Mouse (Mus musculus) spleen, adult 18-20 months (tissue): ENCODE results near the gene Actrt2.

Experiments used
- DNase-seq, 2 experiments: peaks; one replicate each; pipeline ENCODE4 v3.0.0; 2022; ENCODE audit warnings: mixed read lengths in 2 of 2

Actrt2 gene

DNA sequence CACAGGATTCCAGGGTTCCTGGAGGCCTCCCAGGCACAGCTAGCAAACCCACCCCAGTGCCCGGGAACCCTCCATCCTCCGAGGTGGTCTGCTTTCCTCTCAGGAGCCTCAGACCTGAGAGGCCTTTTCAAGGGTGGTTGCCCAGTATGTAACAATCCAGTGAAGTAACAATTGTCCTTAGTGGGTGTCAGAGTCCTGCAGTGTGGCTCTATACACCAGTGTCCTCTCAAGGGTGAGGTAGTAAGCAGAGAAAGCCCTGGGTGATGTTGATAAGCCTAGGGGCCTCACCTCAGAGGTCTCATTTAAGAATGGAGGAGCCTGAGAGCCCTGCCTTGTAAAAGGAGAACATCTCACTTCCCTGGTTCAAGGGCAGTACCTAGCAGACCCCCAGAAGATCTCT, at the start of gene Actrt2:
Actrt2 (minus strand) TSS at position 101 of the 400 bp plus-strand sequence.
- DNase-seq = no peak

DNA sequence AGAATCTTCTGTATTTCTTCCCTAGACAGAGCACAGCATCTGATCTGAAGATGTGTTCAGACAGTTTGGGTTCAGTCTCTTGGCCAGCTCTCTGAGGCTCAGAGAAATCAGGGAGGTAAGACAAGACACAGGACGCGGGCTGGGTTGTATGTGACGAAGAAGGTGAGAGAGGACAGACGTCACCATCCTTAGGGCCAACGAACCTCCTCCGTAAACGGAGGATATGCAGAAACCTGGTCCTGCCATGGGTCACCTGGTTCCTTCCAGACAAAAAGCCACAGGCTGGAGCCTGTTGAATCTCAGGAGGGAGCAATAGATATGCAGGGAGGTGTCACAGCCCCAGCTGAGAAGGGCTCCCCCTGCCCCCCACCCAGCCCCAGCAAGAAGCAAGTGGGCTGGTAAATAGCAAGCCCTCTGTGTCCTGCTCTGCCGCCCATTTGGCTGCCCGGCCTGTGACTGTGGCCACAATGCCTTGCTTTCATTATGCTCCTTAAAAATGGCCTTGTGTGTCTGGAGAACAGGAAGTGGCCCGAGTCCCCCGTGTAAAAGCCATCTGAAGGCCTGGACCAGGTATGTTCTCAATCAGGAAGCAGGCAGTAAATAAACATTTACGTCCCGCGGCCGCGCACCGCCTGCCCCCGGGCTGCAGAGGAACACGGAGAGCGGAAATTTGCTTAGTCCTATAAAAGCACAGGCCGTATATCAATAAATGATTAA, 41.9 kb upstream of the Actrt2 start:
- no peak for DNase-seq

DNA sequence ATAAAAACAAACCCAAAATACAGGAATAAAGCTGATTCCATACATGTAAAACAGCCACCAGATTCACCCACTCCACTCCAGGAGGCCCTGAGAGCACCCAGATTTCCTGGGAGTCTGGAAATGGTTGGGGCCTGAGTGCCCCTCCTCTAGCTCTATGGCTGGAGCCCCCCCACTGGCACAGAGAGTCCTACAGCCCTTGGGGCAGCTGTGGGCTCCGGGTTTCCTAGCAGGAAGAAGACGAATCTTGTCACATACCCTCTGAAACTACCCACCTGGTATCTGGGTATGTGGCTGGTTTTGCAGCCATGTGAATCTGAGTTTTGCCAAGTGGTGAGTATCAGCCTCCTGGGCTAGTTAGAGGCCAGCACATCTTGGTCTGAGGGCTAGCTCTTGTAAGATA, 41.1 kb upstream of the Actrt2 start:
- DNase-seq = no peak

DNA sequence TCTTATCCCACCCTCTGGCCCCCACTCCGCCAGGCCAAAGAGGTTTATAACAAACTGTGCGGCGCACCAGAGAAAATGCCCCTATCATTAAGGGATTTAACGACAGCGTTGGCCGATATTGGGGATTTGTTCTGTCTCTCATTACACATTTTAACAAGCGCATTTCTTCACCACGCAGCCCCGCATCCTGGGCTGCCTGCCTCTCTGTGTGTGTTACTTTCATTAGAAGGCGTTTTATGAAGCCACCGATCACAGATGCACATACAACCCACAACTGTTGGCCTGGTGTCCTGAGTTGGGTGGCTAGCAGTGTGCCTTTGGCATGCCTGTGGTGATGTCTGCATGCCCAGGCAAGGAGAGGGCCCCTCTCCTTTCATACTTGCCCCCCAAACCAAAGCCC, 40.6 kb upstream of the Actrt2 start:
- DNase-seq = no peak

DNA sequence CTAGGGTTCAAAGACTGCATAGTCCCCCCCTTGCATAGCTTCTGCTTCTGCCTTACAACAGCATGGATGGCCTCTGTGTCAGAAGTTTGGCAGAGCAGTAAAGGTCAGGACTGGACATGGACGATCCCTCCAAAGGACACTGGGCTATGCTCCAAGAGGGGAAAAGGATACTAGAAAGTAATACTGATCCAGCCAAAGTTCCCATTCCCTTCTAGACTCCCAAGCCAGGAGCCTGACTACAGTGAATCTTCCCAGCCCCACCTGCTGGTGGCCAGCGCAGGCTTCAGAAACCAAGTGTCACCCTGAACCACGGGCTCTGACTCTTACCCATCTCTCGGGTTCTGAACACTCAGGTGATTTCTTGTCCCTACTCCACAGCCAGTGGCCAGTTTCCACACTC, 39.9 kb upstream of the Actrt2 start:
- DNase-seq = no peak

DNA sequence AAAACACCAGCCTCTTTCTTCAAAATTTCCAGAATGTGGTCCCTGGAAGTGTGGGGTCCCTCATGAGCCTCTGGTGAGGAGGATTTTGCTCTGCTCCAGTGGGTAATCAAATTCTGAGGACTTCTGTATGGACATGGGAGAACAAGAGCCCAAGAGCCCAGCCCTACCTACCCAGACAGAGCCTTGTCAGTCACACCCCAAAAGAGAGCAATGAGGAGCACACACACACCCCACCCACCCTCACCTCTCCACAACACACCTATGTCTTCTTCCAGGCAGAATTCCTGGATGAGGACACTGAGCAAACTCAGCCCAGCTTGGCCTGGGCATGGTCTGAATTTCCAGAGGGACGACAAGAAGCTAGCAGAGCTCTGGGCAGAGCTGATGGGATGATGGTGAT, 38.8 kb upstream of the Actrt2 start:
- DNase-seq = no peak

DNA sequence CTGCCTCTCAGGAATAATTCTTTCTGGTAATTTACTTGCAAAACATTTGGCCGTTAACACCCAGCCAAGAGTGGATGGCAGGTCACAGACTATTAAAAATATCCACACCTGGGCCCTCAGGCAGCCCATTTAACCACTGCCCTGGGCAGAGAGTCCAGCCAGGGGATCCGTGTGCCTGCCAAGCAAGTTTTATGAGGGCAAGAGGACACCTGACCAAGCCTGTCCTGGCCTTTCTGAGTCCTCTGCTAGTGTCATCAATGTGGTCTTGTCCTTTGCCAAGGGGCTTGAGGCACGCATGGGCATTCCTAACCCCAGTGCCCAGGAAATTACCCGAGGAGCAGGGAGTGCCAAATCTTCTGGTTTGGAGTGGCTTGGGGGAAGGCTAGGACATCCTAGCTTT, 38.0 kb upstream of the Actrt2 start:
- DNase-seq = no peak

DNA sequence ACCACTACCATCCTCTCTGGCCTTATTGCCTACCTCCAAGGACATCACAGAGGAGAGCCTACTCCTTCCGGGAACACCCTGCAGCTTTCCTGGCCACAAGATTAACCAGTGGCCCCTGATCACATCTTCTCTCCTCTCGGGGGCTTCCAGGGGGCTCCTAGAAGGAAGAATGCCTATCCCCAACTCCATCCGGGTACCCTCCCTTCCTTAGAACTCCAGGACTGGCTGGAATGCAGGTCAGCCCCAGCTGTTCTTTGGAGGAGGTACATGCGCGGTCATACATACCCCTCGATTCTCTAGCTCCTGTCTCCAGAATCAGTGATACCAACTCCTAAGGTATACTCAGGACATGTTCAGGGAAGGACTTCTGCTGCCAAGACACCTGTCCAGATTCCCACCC, 37.4 kb upstream of the Actrt2 start:
- no peak for DNase-seq

DNA sequence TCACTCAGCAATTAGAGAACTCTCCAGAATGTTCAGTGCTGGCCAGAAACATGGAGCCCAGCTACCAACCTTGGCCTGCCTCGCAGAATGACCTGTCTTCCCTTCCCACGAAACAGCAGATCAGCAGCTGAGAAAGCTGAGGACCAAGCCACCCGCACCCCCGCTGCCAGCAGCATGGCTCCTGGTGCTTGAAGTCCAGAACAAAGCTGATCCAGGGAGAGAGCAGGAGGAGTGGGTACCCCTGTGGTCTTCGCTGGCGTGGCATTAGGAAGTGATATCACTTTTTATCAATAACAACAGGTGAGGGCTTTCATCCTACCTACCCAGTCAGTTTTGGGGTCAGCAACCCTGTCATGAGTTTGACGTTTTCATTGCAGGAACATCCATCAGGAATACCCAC, 36.9 kb upstream of the Actrt2 start:
- no peak for DNase-seq

DNA sequence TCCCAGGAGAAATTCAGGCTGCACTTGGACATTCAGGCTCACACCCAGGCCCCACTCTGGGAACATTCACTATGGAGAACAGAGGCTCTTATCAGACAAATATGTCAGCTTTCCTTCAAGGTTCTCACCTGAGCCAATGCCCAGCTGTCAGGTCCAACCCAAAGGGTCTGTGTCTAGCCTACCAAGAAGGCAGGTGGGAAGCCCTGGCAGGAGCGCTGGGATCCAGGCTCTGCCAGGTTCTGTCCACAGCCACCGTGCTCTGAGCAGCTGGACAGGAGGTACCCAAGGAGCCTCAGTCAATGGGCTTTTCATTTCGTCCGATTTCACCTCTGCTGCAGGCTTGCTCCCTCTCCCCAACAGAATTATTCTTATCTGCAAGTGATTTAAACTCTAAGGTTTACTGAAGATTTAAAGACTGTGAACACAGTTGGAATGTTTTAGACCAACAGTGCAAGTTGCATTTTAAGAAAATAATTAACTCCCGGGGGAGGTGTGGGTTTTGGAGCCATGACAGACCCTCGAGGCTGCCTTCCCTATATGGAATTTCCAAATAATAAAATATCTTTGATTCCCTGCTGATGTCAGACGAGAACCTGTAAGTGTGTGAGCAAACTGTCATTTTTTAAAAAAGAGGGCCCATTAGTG, 35.9 kb upstream of the Actrt2 start:
- DNase-seq = no peak

DNA sequence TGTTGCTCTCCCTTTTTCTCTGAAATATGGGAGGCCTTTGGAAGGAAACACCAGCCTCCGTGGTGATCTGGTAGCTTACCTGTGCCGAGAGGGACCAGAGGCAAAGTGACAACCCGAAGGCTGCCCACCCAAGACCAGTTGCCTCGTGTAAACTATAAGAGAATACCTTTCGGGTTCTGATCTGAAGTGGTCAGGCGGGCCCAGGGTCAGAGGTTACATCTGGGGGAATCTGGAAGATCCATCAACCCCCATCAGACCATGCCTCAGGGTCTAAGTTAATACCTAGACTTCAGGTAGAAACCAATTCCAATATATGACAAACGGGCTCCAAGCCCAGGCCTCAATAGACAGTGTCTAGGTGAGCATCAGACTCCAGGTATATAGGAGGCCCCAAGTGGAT, 35.3 kb upstream of the Actrt2 start:
- DNase-seq = no peak

DNA sequence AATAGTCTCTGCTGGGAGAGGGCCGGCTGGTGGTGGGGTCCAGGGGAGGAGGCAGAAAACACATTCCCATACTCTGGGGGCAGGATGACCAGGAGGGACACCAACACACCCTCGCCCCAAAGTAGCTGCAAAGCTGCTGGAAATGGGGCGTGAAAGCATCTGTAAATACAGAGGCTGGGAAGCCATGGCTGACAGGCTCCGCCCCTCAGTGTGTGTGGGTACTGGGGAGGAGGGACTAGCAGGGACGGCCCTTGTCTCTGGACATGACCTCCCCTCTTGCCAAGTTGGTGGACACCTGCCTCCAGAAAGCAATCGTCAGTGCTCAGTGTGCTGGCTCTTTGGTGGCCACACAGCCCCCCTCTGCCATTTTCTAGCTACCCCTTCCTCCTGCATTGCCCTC, 34.5 kb upstream of the Actrt2 start:
- no peak for DNase-seq

DNA sequence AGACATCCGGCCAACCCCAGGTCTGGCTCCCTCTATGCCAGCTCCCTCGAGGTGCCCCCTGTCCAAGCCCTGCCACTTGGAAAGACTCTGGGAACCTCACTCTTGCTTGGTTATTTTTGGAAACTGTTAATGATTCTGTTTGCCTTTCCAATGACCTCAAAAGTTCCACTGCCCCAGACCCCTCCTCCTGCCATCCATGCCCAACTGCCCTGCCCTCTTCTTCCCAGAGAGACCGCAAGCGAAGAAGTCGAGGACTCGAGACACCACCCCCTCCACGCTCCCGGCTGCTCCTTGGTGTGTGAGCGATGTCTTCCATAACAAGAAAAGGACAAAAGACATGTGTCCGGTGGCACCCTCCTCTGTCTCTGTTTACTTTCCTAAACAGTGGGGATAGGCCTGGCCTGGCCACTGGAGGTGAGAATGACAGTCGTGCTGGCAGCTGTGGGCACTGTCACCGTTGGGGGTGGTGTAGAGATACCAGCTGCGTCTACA, 33.3 kb upstream of the Actrt2 start:
- no peak for DNase-seq

DNA sequence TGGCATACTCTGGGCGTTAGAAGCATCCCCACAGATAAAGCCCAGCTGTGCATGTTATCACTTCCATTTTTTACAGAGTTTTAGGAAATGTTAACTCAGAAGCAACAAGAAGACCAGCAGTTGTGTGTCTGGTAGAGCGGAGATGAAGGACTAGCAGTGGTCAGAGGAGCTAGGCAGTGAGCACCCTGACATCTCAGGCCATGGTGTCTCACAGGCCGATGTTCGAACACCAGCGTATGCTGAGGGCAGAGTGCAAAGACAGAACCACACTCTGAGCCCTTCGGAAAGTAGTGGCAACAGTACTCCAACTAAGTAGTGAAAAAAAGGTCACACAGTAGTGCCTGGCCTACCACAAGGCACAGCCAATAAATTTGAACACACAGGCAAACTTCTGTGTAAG, 32.8 kb upstream of the Actrt2 start:
- no peak for DNase-seq

DNA sequence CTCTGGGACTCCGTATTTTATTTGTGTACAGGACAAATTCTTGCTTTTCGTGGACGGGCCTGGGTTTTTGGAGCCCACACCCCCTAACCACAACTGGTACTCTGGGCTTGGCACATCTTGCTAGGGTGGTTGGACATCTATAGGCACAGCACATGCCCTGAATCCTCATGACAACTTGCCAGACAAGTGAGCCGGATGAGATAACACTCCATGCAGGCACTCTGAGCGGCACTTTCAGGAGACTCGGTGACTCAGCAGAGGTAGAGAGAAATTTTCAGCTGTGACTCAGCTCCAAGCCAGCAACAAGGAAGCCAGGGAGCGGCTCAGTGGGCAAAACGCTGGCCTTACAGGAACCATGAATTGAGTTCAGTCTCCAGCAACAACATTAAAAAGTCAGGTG, 31.6 kb upstream of the Actrt2 start:
- no peak for DNase-seq

DNA sequence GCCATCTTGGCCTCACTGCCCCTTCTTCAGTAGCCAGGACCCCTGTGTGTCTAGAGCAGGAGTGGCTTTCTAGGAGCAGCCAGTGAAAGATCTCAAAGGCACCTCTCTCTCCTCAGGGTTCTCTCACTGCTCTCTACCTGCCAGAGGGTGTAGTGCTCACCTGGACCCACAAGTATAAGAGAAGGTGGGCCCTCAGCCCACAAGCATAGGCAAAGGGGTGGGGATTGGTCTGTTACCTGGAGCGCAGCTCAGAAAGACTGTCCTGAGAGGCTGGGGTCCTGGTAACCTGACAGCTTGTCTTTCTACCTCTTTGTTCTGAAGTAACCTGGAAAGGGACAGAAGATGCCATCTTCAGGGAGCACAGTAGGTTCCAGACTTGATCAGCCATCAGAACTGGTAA, 31.0 kb upstream of the Actrt2 start:
- DNase-seq = no peak

DNA sequence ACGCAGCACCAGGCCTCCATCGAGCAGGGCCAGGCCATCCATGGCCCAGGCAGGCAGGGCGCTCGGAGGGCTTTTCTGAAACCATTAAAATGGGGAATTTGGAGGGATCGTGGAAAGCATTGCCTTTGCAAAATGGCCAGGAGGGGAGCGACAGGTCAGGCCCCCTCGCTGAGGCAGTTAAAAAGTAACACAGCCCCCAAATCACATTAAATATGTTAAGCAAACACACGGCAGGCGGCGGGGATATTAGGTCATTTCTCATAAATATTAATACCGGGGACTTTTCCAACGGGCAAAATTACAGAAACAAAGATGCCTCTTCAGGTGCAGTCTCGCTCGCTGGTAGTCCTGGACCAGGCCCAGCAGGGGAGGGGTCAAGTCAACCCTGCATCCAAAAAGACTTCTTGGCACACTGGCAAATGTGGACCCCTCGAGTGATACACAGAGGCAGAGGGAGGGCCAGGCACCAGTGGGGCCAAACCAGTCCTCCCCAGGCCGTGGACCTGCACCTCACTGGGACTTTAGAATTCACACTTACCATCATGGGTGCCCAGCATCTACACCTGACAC, 30.4 kb upstream of the Actrt2 start:
- no peak for DNase-seq

DNA sequence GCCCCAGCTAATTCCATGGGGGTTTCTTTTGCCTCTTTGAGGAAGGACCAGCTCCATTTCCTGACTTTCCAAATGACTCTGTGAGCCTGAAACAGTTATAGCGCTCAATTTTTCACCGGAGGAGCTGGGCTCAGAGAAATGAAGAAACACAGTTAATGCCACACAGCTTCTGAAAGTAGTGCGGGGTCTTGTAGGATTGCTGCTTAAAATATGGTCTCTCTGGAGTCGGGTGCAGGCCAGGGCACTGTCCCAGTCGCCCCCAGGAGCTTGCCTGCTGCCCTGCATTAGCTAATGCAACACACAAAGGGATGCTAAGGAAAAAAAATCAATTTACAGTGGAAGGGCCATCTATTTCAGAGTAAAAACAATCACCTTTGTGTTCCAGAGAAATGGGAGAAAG, 29.8 kb upstream of the Actrt2 start:
- DNase-seq = no peak

DNA sequence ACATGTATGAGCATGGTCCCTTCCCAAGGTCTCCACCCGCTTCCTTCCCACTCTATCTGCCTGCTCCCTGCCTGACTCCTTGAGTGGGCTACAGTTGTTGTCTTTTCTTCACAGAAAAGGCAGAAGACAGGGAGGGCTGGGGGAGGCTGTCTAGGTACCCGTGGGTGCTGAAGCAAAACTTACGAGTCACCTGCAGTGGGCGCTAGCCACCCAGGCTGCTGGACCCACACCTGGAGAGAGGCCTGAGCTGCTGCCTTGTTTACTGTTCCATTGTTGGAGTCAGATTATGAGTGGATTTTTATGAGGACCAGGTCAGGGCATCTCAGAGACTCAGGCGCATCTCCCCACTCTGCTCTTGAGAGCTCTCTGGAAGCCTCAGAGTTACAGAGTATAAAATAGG, 28.9 kb upstream of the Actrt2 start:
- DNase-seq = no peak

DNA sequence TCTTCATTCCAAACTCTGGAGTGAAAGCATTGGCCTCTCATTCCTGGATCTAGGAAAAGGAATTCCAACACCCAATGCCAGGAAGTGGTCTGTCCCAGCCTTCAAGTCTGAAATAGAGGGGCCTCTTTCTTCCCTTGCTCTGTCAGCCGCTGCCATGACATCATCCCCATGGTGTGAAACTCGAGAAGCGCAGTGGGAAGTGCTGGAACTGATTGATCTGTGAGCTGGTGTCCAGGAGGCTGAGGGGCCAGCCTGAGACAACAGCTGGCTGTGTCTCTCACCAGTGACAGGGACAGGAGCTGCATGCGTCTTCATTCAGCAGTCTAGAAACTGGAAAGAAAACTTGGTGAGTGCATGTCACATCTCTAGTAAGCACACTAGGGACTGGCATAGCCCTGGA, 28.5 kb upstream of the Actrt2 start:
- no peak for DNase-seq

DNA sequence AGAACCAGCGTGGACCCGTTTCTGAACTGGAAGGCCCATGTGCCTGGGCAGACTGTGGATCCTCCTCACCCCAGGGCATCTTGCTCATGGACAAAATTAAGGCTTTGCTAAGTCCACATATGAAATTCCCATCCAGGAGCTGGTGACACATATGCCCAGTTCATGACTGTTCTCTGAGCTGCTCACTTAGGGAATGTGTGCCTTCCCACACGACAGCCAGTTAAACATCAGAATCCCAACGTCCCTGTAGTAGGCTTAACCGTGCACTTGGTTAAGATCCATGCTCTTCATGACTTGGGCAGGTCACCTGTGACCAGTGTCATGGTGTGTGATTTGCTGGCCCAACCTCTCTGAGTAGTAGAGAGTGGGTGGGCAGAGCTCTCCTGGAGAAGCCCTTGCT, 26.7 kb upstream of the Actrt2 start:
- no peak for DNase-seq

DNA sequence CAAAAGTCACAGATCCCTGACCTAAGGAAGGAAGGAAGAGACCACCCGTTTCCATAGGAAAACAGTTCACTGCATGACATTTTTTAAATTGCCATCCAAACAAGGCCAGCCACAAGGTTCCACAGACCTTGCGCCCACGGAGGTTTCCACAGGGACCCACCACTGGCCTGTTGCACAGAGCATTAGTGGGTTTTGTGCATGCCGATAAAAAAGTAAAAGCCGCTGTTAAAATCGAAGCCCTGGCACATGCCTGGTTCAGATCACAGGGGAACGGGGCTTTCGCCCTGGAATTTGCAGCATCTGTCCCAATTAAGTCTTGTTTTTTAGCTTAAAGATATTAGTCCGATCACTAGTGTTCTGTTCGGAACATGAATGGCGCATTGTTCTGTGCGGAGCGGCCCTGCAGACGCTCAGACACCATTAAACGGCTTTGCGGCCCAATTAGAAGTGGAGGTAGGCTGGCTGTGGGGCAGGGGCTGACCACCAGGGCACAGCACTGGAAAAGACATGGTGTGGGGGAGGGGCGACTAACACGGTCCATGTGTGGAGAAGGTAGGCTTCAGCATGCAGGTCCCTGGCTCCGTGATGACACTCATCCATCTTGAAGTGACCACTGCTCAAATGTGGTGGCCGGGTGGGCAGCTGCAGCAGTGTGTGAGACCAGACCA, 25.8 kb upstream of the Actrt2 start:
- DNase-seq = no peak

DNA sequence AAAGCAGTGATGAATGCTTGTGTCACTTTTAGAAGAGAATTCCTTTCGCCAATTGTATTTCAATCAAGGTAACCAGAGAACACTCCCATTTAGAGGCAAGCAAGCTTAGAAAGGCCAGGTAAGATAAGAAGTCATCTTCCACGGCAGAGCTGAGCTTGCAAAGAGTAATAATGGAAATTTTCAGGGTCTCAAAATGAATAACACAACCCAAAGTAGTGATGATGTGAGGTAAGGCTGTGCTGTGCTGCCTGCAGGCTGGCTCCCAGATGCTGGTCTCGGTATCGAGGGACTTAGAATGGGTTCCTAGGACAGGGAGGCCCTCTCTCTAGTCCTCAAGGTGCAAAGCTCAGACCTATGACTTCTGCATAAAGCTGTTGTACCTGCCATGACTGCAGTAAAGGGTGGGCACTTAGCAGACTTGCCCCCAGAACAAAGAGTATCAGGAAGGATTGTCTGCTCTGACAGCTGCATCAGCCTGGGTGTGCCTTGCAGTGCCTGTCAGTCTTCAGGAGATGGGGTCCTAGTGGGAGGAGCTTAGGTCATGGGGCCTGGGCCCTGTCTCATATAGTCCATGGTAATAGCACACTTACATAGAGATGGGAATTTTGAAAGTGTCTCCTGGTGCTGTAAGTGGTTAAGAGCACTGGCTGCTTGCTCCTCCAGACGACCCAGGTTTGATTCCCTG, 15.5 kb upstream of the Actrt2 start:
- no peak for DNase-seq
